Mouse (Mus musculus) forebrain, embryonic 15.5 days (tissue): ENCODE results near the gene Dnajc6. TPM values are rescaled to one million over a fixed set of nuclear protein-coding genes. Genes with fewer than 3 reads are reported as not detected.
A peak's percentile ranks its signal among the peaks of the same experiment; 100 is the strongest.

Experiments
- ATAC-seq: fragments of 200-750 bp; cut with Nextera tagmentation; replicated peaks from 2 replicates; pipeline ENCODE4 v1.8.0; 2017; ENCODE audit warnings: mild to moderate bottlenecking, moderate TSS enrichment, moderate library complexity
- H3K27ac ChIP-seq: fragments of 300-500 bp; sonication (generic); replicated peaks from 2 replicates; pipeline ENCODE4 v1.5.1; 2015; ENCODE audit warnings: mild to moderate bottlenecking, inconsistent platforms
- H3K27me3 ChIP-seq: fragments of 300-500 bp; sonication (generic); 2 replicates; pipeline ENCODE4 v1.6.1; 2015; ENCODE audit warnings: inconsistent platforms
- H3K36me3 ChIP-seq: fragments of 300-500 bp; sonication (generic); 2 replicates; pipeline ENCODE4 v1.6.1; 2015; ENCODE audit warnings: mild to moderate bottlenecking, inconsistent platforms
- H3K4me1 ChIP-seq: fragments of 300-500 bp; sonication (generic); 2 replicates; pipeline ENCODE4 v1.6.1; 2015; ENCODE audit warnings: inconsistent platforms
- H3K4me2 ChIP-seq: fragments of 300-500 bp; sonication (generic); replicated peaks from 2 replicates; pipeline ENCODE4 v1.6.1; 2015; ENCODE audit warnings: mild to moderate bottlenecking, inconsistent platforms
- H3K4me3 ChIP-seq: fragments of 300-500 bp; sonication (generic); 2 replicates; pipeline ENCODE4 v1.5.1; 2015; ENCODE audit warnings: mild to moderate bottlenecking, inconsistent platforms
- H3K9ac ChIP-seq: fragments of 300-500 bp; sonication (generic); replicated peaks from 2 replicates; pipeline ENCODE4 v1.6.1; 2015; ENCODE audit warnings: mild to moderate bottlenecking, inconsistent platforms
- H3K9me3 ChIP-seq: fragments of 300-500 bp; sonication (generic); 2 replicates; pipeline ENCODE4 v1.6.1; 2016; ENCODE audit warnings: inconsistent platforms
- WGBS: fragments of 180-500 bp; shearing (Covaris S2); methylation state at CpG from one replicate; pipeline ENCODE4 v1.1.7; 2015; ENCODE audit warnings: mixed read lengths; 5-methylcytosine and 5-hydroxymethylcytosine counted together
- polyA plus RNA-seq: library from polyadenylated mRNA; unstranded; fragments of >200 nt; fragmentation: Nextera tagmentation; extraction: Ambion mirVana; gene quantifications from 2 replicates; pipeline ENCODE4 v1.2.1, GENCODE M21; 2015

Dnajc6 gene
- polyA plus RNA-seq, 1 experiment from 2014 or later = 26.2 TPM

- Histone ChIP-seq H3K4me2 (no peak overlapping the region), H3K36me3 (no peaks in the 10 kb centered on the region), H3K27me3 (no peaks in the 10 kb centered on the region), H3K9me3 (no peaks in the 10 kb centered on the region), H3K4me3 (no peak overlapping the region), H3K27ac (no peak overlapping the region), H3K4me1 (no peaks in the 10 kb centered on the region), H3K9ac (no peak overlapping the region)
- 55% methylated on average over 5 of the region's 5 CpGs for WGBS
- no peak for ATAC-seq
Measured at GRCm38 (mm10) chr4:101469242-101469641, 27.2 kb upstream of the Dnajc6 start.

GRCm38 (mm10) chr4:101470543-101470942 is 25.9 kb upstream of the Dnajc6 start:
- 73% methylated on average over 5 of the region's 5 CpGs for WGBS
- H3K9ac ChIP-seq = no peak overlapping the region
- no peak overlapping the region for H3K4me3 ChIP-seq
- no peak for ATAC-seq
- no peaks in the 10 kb centered on the region for H3K9me3 ChIP-seq
- H3K27me3 ChIP-seq = no peaks in the 10 kb centered on the region
- no peak overlapping the region for H3K27ac ChIP-seq
- no peak overlapping the region for H3K4me2 ChIP-seq
- no peaks in the 10 kb centered on the region for H3K4me1 ChIP-seq
- no peaks in the 10 kb centered on the region for H3K36me3 ChIP-seq

GRCm38 (mm10) chr4:101472767-101473166 is 23.7 kb upstream of the Dnajc6 start:
- Histone ChIP-seq H3K9me3 (no peaks in the 10 kb centered on the region), H3K27me3 (no peaks in the 10 kb centered on the region), H3K4me2 (no peak overlapping the region), H3K36me3 (no peaks in the 10 kb centered on the region), H3K9ac (no peak overlapping the region), H3K27ac (no peak overlapping the region), H3K4me1 (no peaks in the 10 kb centered on the region), H3K4me3 (no peak overlapping the region)
- no peak for ATAC-seq
- 96% methylated on average over 3 of the region's 3 CpGs for WGBS

GRCm38 (mm10) chr4:101490320-101490917 is 6.0 kb upstream of the Dnajc6 start:
- WGBS = 89% methylated on average over 8 of the region's 8 CpGs

GRCm38 (mm10) chr4:101491704-101492103 is 4.7 kb upstream of the Dnajc6 start:
- Histone ChIP-seq H3K9ac (no peak overlapping the region), H3K27me3 (peaks cover 15% of the 10 kb centered on the region), H3K4me1 (peaks cover 1% of the 10 kb centered on the region; the same call in 1 of the 2 replicates), H3K27ac (no peak overlapping the region), H3K4me2 (no peak overlapping the region), H3K9me3 (no peaks in the 10 kb centered on the region), H3K36me3 (no peaks in the 10 kb centered on the region), H3K4me3 (no peak overlapping the region)
- WGBS = 77% methylated on average over 6 of the region's 6 CpGs
- ATAC-seq = no peak

More at GRCm38 (mm10) chr4:101490320-101490917, 6.0 kb upstream of the Dnajc6 start:
- Histone ChIP-seq H3K27ac (no peak overlapping the region), H3K4me1 (no peaks in the 10 kb centered on the region), H3K27me3 (peaks cover 2% of the 10 kb centered on the region; the same call in 1 of the 2 replicates), H3K4me2 (no peak overlapping the region), H3K9ac (no peak overlapping the region), H3K4me3 (no peak overlapping the region), H3K9me3 (no peaks in the 10 kb centered on the region), H3K36me3 (no peaks in the 10 kb centered on the region)
- no peak for ATAC-seq

GRCm38 (mm10) chr4:101493611-101494197 is 2.7 kb upstream of the Dnajc6 start:
- Histone ChIP-seq H3K4me2 (no peak overlapping the region), H3K9me3 (no peaks in the 10 kb centered on the region)
- no peak for ATAC-seq

GRCm38 (mm10) chr4:101496188-101496533 is 287 bp upstream of the Dnajc6 start:
- Histone ChIP-seq H3K27me3 (peaks cover 26% of the 10 kb centered on the region), H3K27ac (no peak overlapping the region), H3K4me3 (peak overlapping the region; percentile 70), H3K4me1 (peaks cover 11% of the 10 kb centered on the region), H3K36me3 (no peaks in the 10 kb centered on the region), H3K9ac (peak overlapping the region; percentile 61), H3K4me2 (peak overlapping the region; percentile 99), H3K9me3 (no peaks in the 10 kb centered on the region)
- WGBS = 1% methylated on average over 28 of the region's 28 CpGs
- ATAC-seq = peak; percentile 59; the same call in 1 of the 2 replicates

More at GRCm38 (mm10) chr4:101493611-101494197, 2.7 kb upstream of the Dnajc6 start:
- Histone ChIP-seq H3K9ac (no peak overlapping the region), H3K27me3 (peaks cover 26% of the 10 kb centered on the region), H3K4me1 (peaks cover 11% of the 10 kb centered on the region), H3K36me3 (no peaks in the 10 kb centered on the region), H3K4me3 (no peak overlapping the region), H3K27ac (no peak overlapping the region)

- ATAC-seq = no peak
- WGBS = 7% methylated on average over 14 of the region's 14 CpGs
- Histone ChIP-seq H3K9ac (no peak overlapping the region), H3K36me3 (no peaks in the 10 kb centered on the region), H3K27ac (no peak overlapping the region), H3K9me3 (no peaks in the 10 kb centered on the region), H3K4me2 (peak overlapping the region; percentile 99), H3K27me3 (peaks cover 26% of the 10 kb centered on the region), H3K4me3 (peak overlapping the region; percentile 70), H3K4me1 (peaks cover 11% of the 10 kb centered on the region)
Measured at GRCm38 (mm10) chr4:101497336-101497735, 888 bp downstream of the Dnajc6 start.

- Histone ChIP-seq H3K36me3 (no peaks in the 10 kb centered on the region), H3K27ac (no peak overlapping the region), H3K4me1 (peaks cover 12% of the 10 kb centered on the region), H3K9ac (no peak overlapping the region), H3K4me2 (no peak overlapping the region), H3K4me3 (no peak overlapping the region), H3K27me3 (no peaks in the 10 kb centered on the region), H3K9me3 (no peaks in the 10 kb centered on the region)
- 23% methylated on average over 7 of the region's 7 CpGs for WGBS
- no peak for ATAC-seq
Measured at GRCm38 (mm10) chr4:101504470-101505007, 8.1 kb downstream of the Dnajc6 start.

- Histone ChIP-seq H3K4me3 (no peak overlapping the region), H3K27ac (no peak overlapping the region), H3K36me3 (no peaks in the 10 kb centered on the region), H3K9me3 (no peaks in the 10 kb centered on the region), H3K4me2 (no peak overlapping the region), H3K27me3 (no peaks in the 10 kb centered on the region), H3K4me1 (peaks cover 15% of the 10 kb centered on the region), H3K9ac (no peak overlapping the region)
- WGBS = 65% methylated on average over 2 of the region's 2 CpGs
- ATAC-seq = no peak
Measured at GRCm38 (mm10) chr4:101505966-101506365, 9.5 kb downstream of the Dnajc6 start.

GRCm38 (mm10) chr4:101506372-101506771 is 9.9 kb downstream of the Dnajc6 start:
- no peak overlapping the region for H3K27ac ChIP-seq
- H3K27me3 ChIP-seq = no peaks in the 10 kb centered on the region
- H3K4me2 ChIP-seq = no peak overlapping the region
- no peaks in the 10 kb centered on the region for H3K9me3 ChIP-seq
- no peaks in the 10 kb centered on the region for H3K36me3 ChIP-seq
- no peak overlapping the region for H3K4me3 ChIP-seq
- no peak overlapping the region for H3K9ac ChIP-seq
- H3K4me1 ChIP-seq = peaks cover 15% of the 10 kb centered on the region
- no peak for ATAC-seq

GRCm38 (mm10) chr4:101507571-101508422 is 11.3 kb downstream of the Dnajc6 start:
- WGBS = 9% methylated on average over 24 of the region's 24 CpGs
- ATAC-seq = peak; percentile 66

More at GRCm38 (mm10) chr4:101507571-101508422, 11.3 kb downstream of the Dnajc6 start:
- Histone ChIP-seq H3K4me3 (peak overlapping the region; percentile 54), H3K4me1 (peaks cover 15% of the 10 kb centered on the region), H3K27ac (peak overlapping the region; percentile 57), H3K4me2 (peak overlapping the region; percentile 98), H3K27me3 (no peaks in the 10 kb centered on the region), H3K9ac (peak overlapping the region; percentile 53), H3K9me3 (no peaks in the 10 kb centered on the region), H3K36me3 (no peaks in the 10 kb centered on the region)
